In the genomic region with DNA sequence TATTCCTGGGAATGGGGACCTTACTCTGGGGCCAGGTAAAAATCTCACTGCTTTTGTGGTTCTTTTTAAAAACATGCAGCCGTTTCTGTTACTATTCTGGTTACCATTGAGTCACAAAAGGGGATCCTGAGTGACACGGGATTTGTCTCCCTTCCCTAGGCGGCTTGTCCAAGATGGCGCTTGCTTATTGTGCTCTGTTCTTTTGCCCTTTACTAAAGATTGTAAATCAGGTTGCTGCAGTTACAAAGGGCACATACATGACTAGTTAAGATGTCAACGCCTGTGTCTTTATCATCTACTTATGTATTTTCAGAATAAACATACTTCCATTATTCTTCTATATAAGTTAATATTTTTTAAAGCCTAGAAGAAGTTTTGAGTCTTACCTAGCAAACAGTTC, we compare ENCODE assay signal across 24 mouse cellular contexts.
DNase-seq lines count a peak whose midpoint lies in the region; ATAC-seq and TF ChIP-seq lines count a peak whose summit lies in the region.
"Had no signal": no experiment of that assay in that cellular context is flagged by ENCODE, and none has a peak within 500 bp of the region (broad histone marks: within the 10 kb centered on the region; RNA-seq: fewer than 3 reads in every experiment).

No protein-coding gene starts in this region.

- WGBS in heart, embryonic 13.5 days = 81% methylated on average over 5 of the region's 5 CpGs
- WGBS in heart, embryonic 10.5 days = 91% methylated on average over 5 of the region's 5 CpGs
- 67% methylated on average over 5 of the region's 5 CpGs for WGBS in midbrain, embryonic 12.5 days
- whole genome bisulfite sequencing in midbrain, embryonic 15.5 days = 63% methylated on average over 5 of the region's 5 CpGs

- TF ChIP-seq POLR2A in brain, embryonic 14.5 days (IDR thresholded peaks at IDR 0.05; ENCODE audit: borderline replicate concordance, extremely low read depth, insufficient read depth, insufficient read length, poor library complexity, severe bottlenecking) = no peak

- intact Hi-C loops in left cerebral cortex, adult 2 months (cut with DNase I) = no loop called here

- H3K4me3 ChIP-seq in heart, embryonic 13.5 days = no peak overlapping the region
- H3K4me3 ChIP-seq in heart, embryonic 10.5 days = no peak overlapping the region
- H3K4me3 ChIP-seq in left cerebral cortex, adult 2 months = no peak overlapping the region
- no peak overlapping the region for H3K4me3 ChIP-seq in midbrain, embryonic 12.5 days
- H3K4me3 ChIP-seq in midbrain, embryonic 15.5 days = no peak overlapping the region
- H3K4me3 ChIP-seq: embryonic facial prominence, embryonic 13.5 days; embryonic facial prominence, embryonic 15.5 days; erythroblast, embryonic 14.5 days; forebrain, embryonic 10.5 days; forebrain, embryonic 12.5 days had no signal

- H3K4me2 ChIP-seq in heart, embryonic 13.5 days = peak overlapping the region; percentile 20; the same call in 1 of the 2 replicates
- H3K4me2 ChIP-seq in midbrain, embryonic 12.5 days (replicated peaks) = no peak overlapping the region
- no peak overlapping the region for H3K4me2 ChIP-seq in midbrain, embryonic 15.5 days
- H3K4me2 ChIP-seq: embryonic facial prominence, embryonic 13.5 days; embryonic facial prominence, embryonic 15.5 days; forebrain, embryonic 12.5 days had no signal

- no peaks in the 10 kb centered on the region for H3K27me3 ChIP-seq in heart, embryonic 13.5 days (replicated peaks)
- H3K27me3 ChIP-seq in heart, embryonic 10.5 days (ENCODE audit: insufficient read depth, poor library complexity, severe bottlenecking) = no peaks in the 10 kb centered on the region
- H3K27me3 ChIP-seq in midbrain, embryonic 12.5 days = peaks cover 6% of the 10 kb centered on the region; the same call in 1 of the 2 replicates
- H3K27me3 ChIP-seq in midbrain, embryonic 15.5 days (replicated peaks) = no peaks in the 10 kb centered on the region
- H3K27me3 ChIP-seq: embryonic facial prominence, embryonic 13.5 days; embryonic facial prominence, embryonic 15.5 days; forebrain, embryonic 12.5 days had no signal

- H3K27ac ChIP-seq in heart, embryonic 13.5 days (replicated peaks) = no peak overlapping the region
- H3K27ac ChIP-seq in heart, embryonic 10.5 days = no peak overlapping the region
- H3K27ac ChIP-seq in left cerebral cortex, adult 2 months = peak overlapping the region; percentile 44; the same call in 1 of the 2 replicates
- H3K27ac ChIP-seq in midbrain, embryonic 12.5 days (replicated peaks) = no peak overlapping the region
- H3K27ac ChIP-seq in midbrain, embryonic 15.5 days = no peak overlapping the region
- H3K27ac ChIP-seq: embryonic facial prominence, embryonic 13.5 days; embryonic facial prominence, embryonic 15.5 days; forebrain, embryonic 10.5 days; forebrain, embryonic 12.5 days had no signal

- H3K36me3 ChIP-seq in heart, embryonic 13.5 days = peaks cover 81% of the 10 kb centered on the region
- H3K36me3 ChIP-seq in heart, embryonic 10.5 days = peaks cover 61% of the 10 kb centered on the region
- peaks cover 22% of the 10 kb centered on the region for H3K36me3 ChIP-seq in midbrain, embryonic 12.5 days
- peaks cover 15% of the 10 kb centered on the region for H3K36me3 ChIP-seq in midbrain, embryonic 15.5 days (replicated peaks)

- TF ChIP-seq CTCF in left cerebral cortex, adult 2 months (IDR thresholded peaks at IDR 0.05) = no peak
- no peak for TF ChIP-seq CTCF in brain, embryonic 14.5 days (IDR thresholded peaks at IDR 0.05; ENCODE audit: borderline replicate concordance, extremely low read depth, insufficient read depth, insufficient read length)

- no peak for ATAC-seq in heart, embryonic 13.5 days (ENCODE audit: extremely low read depth, insufficient number of reproducible peaks, low FRiP score, low TSS enrichment)
- 0 out of 2 replicates have a peak, but pooled peaks have one; percentile 52 for ATAC-seq in midbrain, embryonic 12.5 days (ENCODE audit: low FRiP score, low read depth)
- no peak for ATAC-seq in midbrain, embryonic 15.5 days (replicated peaks)
- ATAC-seq: forebrain, embryonic 14.5 days; forebrain, embryonic 16.5 days had no signal

- H3K9me3 ChIP-seq in heart, embryonic 13.5 days = no peaks in the 10 kb centered on the region
- H3K9me3 ChIP-seq in heart, embryonic 10.5 days = no peaks in the 10 kb centered on the region
- no peaks in the 10 kb centered on the region for H3K9me3 ChIP-seq in midbrain, embryonic 12.5 days
- no peaks in the 10 kb centered on the region for H3K9me3 ChIP-seq in midbrain, embryonic 15.5 days
- H3K9me3 ChIP-seq: embryonic facial prominence, embryonic 13.5 days; embryonic facial prominence, embryonic 15.5 days; forebrain, embryonic 10.5 days; forebrain, embryonic 12.5 days had no signal

- DNase-seq in heart, embryonic 10.5 days (ENCODE audit: low spot score) = no peak
- no peak for DNase-seq in left cerebral cortex, adult 2 months (ENCODE audit: extremely low spot score in 1 of 2, low spot score in 2 of 2)
- DNase-seq in left cerebral cortex, adult 8-10 months (ENCODE audit: low spot score in 2 of 2) = no peak
- peak; percentile 8 for DNase-seq in brain, embryonic 14.5 days (ENCODE audit: low read depth)
- no peak for DNase-seq in cerebellum, postnatal 36 days
- DNase-seq: adrenal gland, adult 2 months; adrenal gland, postnatal 10 days; adrenal gland, postnatal 25 days; cerebellum, adult 11-12 months; cerebellum, adult 2 months; cerebellum, adult 9-10 months; cerebellum, postnatal 10 days; cerebellum, postnatal 25 days; embryo, embryonic 11 days had no signal

- H3K9ac ChIP-seq in heart, embryonic 13.5 days = no peak overlapping the region
- no peak overlapping the region for H3K9ac ChIP-seq in midbrain, embryonic 12.5 days (replicated peaks)
- no peak overlapping the region for H3K9ac ChIP-seq in midbrain, embryonic 15.5 days
- H3K9ac ChIP-seq: embryonic facial prominence, embryonic 13.5 days; embryonic facial prominence, embryonic 15.5 days; forebrain, embryonic 12.5 days had no signal

- peaks cover 5% of the 10 kb centered on the region for H3K4me1 ChIP-seq in heart, embryonic 13.5 days
- peaks cover 2% of the 10 kb centered on the region; the same call in 1 of the 2 replicates for H3K4me1 ChIP-seq in heart, embryonic 10.5 days
- H3K4me1 ChIP-seq in midbrain, embryonic 12.5 days = no peaks in the 10 kb centered on the region
- H3K4me1 ChIP-seq in midbrain, embryonic 15.5 days = no peaks in the 10 kb centered on the region
- H3K4me1 ChIP-seq: embryonic facial prominence, embryonic 13.5 days; embryonic facial prominence, embryonic 15.5 days; forebrain, embryonic 10.5 days; forebrain, embryonic 12.5 days had no signal
